Mouse (Mus musculus) intestine, embryonic 14.5 days (tissue): ENCODE measurements around the gene Pls1. TPM values are rescaled to one million over a fixed set of nuclear protein-coding genes. Genes with fewer than 3 reads are reported as not detected.

Experiments used
- ATAC-seq: fragments of 200-750 bp; cut with Nextera tagmentation; replicated peaks from 2 replicates; pipeline ENCODE4 v1.8.0; 2017; ENCODE audit warnings: low read depth, moderate number of reproducible peaks, moderate TSS enrichment, moderate library complexity; ENCODE audit not compliant: low FRiP score, low TSS enrichment
- DNase-seq: peaks from one replicate; pipeline ENCODE4 v3.0.0-alpha.2; 2018; ENCODE audit warnings: low spot score
- H3K27ac ChIP-seq: fragments of 300-500 bp; sonication (generic); 2 replicates; pipeline ENCODE4 v1.5.1; 2014; ENCODE audit warnings: low read depth, mild to moderate bottlenecking, control low read depth
- H3K27me3 ChIP-seq: fragments of 300-500 bp; sonication (generic); replicated peaks from 2 replicates; pipeline ENCODE4 v1.6.1; 2014; ENCODE audit warnings: low read length, control low read depth; ENCODE audit not compliant: control insufficient read depth, insufficient read depth
- H3K36me3 ChIP-seq: fragments of 300-500 bp; sonication (generic); 2 replicates; pipeline ENCODE4 v1.6.1; 2014; ENCODE audit warnings: low read length, control low read depth; ENCODE audit not compliant: control insufficient read depth, insufficient read depth
- H3K4me1 ChIP-seq: fragments of 300-500 bp; sonication (generic); replicated peaks from 2 replicates; pipeline ENCODE4 v1.6.1; 2014; ENCODE audit warnings: low read length, control low read depth, mixed read lengths; ENCODE audit not compliant: control insufficient read depth, insufficient read depth
- H3K4me2 ChIP-seq: fragments of 300-500 bp; sonication (generic); 2 replicates; pipeline ENCODE4 v1.6.1; 2014; ENCODE audit warnings: low read length
- H3K4me3 ChIP-seq: fragments of 300-500 bp; sonication (generic); 2 replicates; pipeline ENCODE4 v1.5.1; 2014; ENCODE audit warnings: low read depth, low read length, control low read depth, mixed read lengths
- H3K9ac ChIP-seq: fragments of 300-500 bp; sonication (generic); 2 replicates; pipeline ENCODE4 v1.6.1; 2014; ENCODE audit warnings: mild to moderate bottlenecking, low read length
- H3K9me3 ChIP-seq: fragments of 300-500 bp; sonication (generic); 2 replicates; pipeline ENCODE4 v1.6.1; 2016; ENCODE audit warnings: low read length, control low read depth; ENCODE audit not compliant: control insufficient read depth
- WGBS: fragments of 180-500 bp; shearing (Covaris S2); extraction: QIAGEN DNeasy Blood & Tissue Kit; methylation state at CpG from one replicate; pipeline ENCODE4 v1.1.7; 2014; 5-methylcytosine and 5-hydroxymethylcytosine counted together
- polyA plus RNA-seq: library from polyadenylated mRNA; unstranded; fragments of >200 nt; fragmentation: Nextera tagmentation; extraction: Ambion mirVana; gene quantifications from 2 replicates; pipeline ENCODE4 v1.2.1, GENCODE M21; 2014

Gene Pls1
- polyA plus RNA-seq, 1 experiment from 2014 or later, result 26.1 TPM

- H3K9me3 ChIP-seq, result no peaks in the 10 kb centered on the region
- DNase-seq (peak; percentile 29), ATAC-seq (no peak)
- no peak overlapping the region for H3K4me2 ChIP-seq
- WGBS, result 92% methylated on average over 8 of the region's 8 CpGs
- no peaks in the 10 kb centered on the region for H3K36me3 ChIP-seq
- H3K27me3 ChIP-seq, result no peaks in the 10 kb centered on the region
- no peak overlapping the region for H3K4me3 ChIP-seq
- no peak overlapping the region for H3K9ac ChIP-seq
- no peak overlapping the region for H3K27ac ChIP-seq
- H3K4me1 ChIP-seq, result no peaks in the 10 kb centered on the region
Observed at GRCm38 (mm10) chr9:95761381-95761780, 83.7 kb downstream of the Pls1 start.

- Histone ChIP-seq H3K27ac (no peak overlapping the region), H3K27me3 (0 out of 2 replicates have a peak, but pooled peaks cover 4% of the 10 kb centered on the region), H3K4me2 (peak overlapping the region; percentile 54), H3K4me3 (peak overlapping the region; percentile 78), H3K9ac (no peak overlapping the region), H3K9me3 (no peaks in the 10 kb centered on the region), H3K36me3 (no peaks in the 10 kb centered on the region), H3K4me1 (no peaks in the 10 kb centered on the region)
- 39% methylated on average over 9 of the region's 9 CpGs for WGBS
- ATAC-seq, result no peak
- DNase-seq, result no peak
Observed at GRCm38 (mm10) chr9:95750746-95751145, 94.4 kb downstream of the Pls1 start.

GRCm38 (mm10) chr9:95750037-95750511, 95.0 kb downstream of the Pls1 start, which contains the start of gene Trpc1:
Gene Trpc1, minus strand, starts transcription at chr9:95750375.
- peak within 1 kb of the TSS; percentile 78 for H3K4me3 ChIP-seq
- peak within 1 kb of the TSS; percentile 70 for H3K9ac ChIP-seq
- H3K27ac ChIP-seq, result peak within 1 kb of the TSS; percentile 24; the same call in 1 of the 2 replicates
- WGBS, result under 1% methylated on average over 56 of the region's 56 CpGs
- DNase-seq, result peak; percentile 94
- no peaks in the 10 kb centered on the region for H3K36me3 ChIP-seq
- peaks cover 2% of the 10 kb centered on the region; the same call in 1 of the 2 replicates for H3K4me1 ChIP-seq
- peak within 1 kb of the TSS; percentile 54 for H3K4me2 ChIP-seq
- peak; percentile 98 for ATAC-seq
- no peaks in the 10 kb centered on the region for H3K9me3 ChIP-seq
- H3K27me3 ChIP-seq, result 0 out of 2 replicates have a peak, but pooled peaks cover 4% of the 10 kb centered on the region

GRCm38 (mm10) chr9:95749461-95749928, 95.6 kb downstream of the Pls1 start:
- 1% methylated on average over 33 of the region's 34 CpGs for WGBS
- Histone ChIP-seq H3K36me3 (no peaks in the 10 kb centered on the region), H3K9me3 (no peaks in the 10 kb centered on the region), H3K9ac (peak overlapping the region; percentile 70), H3K4me1 (peaks cover 2% of the 10 kb centered on the region; the same call in 1 of the 2 replicates), H3K4me3 (peak overlapping the region; percentile 78), H3K27ac (no peak overlapping the region), H3K27me3 (0 out of 2 replicates have a peak, but pooled peaks cover 4% of the 10 kb centered on the region), H3K4me2 (peak overlapping the region; percentile 54)
- peak; percentile 74 for DNase-seq
- ATAC-seq, result peak; percentile 18

GRCm38 (mm10) chr9:95747298-95747697, 97.8 kb downstream of the Pls1 start:
- Histone ChIP-seq H3K9ac (no peak overlapping the region), H3K27me3 (0 out of 2 replicates have a peak, but pooled peaks cover 4% of the 10 kb centered on the region), H3K4me3 (no peak overlapping the region), H3K27ac (no peak overlapping the region), H3K9me3 (no peaks in the 10 kb centered on the region), H3K36me3 (no peaks in the 10 kb centered on the region), H3K4me1 (peaks cover 2% of the 10 kb centered on the region; the same call in 1 of the 2 replicates), H3K4me2 (no peak overlapping the region)
- DNase-seq, result no peak
- 82% methylated on average over 5 of the region's 5 CpGs for WGBS
- no peak for ATAC-seq

GRCm38 (mm10) chr9:95744845-95745613, 100.1 kb downstream of the Pls1 start:
- DNase-seq, result no peak
- no peak overlapping the region for H3K9ac ChIP-seq
- 53% methylated on average over 7 of the region's 7 CpGs for WGBS

GRCm38 (mm10) chr9:95736238-95736637, 108.9 kb downstream of the Pls1 start:
- no peak for DNase-seq
- 0 out of 2 replicates have a peak, but pooled peaks cover 4% of the 10 kb centered on the region for H3K36me3 ChIP-seq
- no peak overlapping the region for H3K9ac ChIP-seq
- ATAC-seq, result no peak
- H3K4me1 ChIP-seq, result no peaks in the 10 kb centered on the region
- no peak overlapping the region for H3K4me2 ChIP-seq
- no peak overlapping the region for H3K4me3 ChIP-seq
- H3K27ac ChIP-seq, result no peak overlapping the region
- no peaks in the 10 kb centered on the region for H3K27me3 ChIP-seq
- no peaks in the 10 kb centered on the region for H3K9me3 ChIP-seq

More at GRCm38 (mm10) chr9:95744845-95745613, 100.1 kb downstream of the Pls1 start:
- no peaks in the 10 kb centered on the region for H3K27me3 ChIP-seq
- no peak for ATAC-seq
- H3K9me3 ChIP-seq, result no peaks in the 10 kb centered on the region
- H3K4me3 ChIP-seq, result no peak overlapping the region
- H3K4me1 ChIP-seq, result peaks cover 2% of the 10 kb centered on the region; the same call in 1 of the 2 replicates
- no peak overlapping the region for H3K27ac ChIP-seq
- no peak overlapping the region for H3K4me2 ChIP-seq
- H3K36me3 ChIP-seq, result no peaks in the 10 kb centered on the region

GRCm38 (mm10) chr9:95712574-95712973, 132.5 kb downstream of the Pls1 start:
- ATAC-seq, result no peak
- Histone ChIP-seq H3K4me2 (no peak overlapping the region), H3K27me3 (no peaks in the 10 kb centered on the region), H3K4me1 (no peaks in the 10 kb centered on the region), H3K4me3 (no peak overlapping the region), H3K9me3 (no peaks in the 10 kb centered on the region), H3K9ac (no peak overlapping the region), H3K27ac (no peak overlapping the region), H3K36me3 (peaks cover 8% of the 10 kb centered on the region)
- WGBS, result 43% methylated on average over 8 of the region's 8 CpGs
- no peak for DNase-seq
